Mouse (Mus musculus) embryonic facial prominence, embryonic 11.5 days (tissue): Measurements from ENCODE around the gene Zfp472. TPM values are rescaled to one million over a fixed set of nuclear protein-coding genes. Genes with fewer than 3 reads are reported as not detected.
"Not testable (repeated sequence)": the region's sequence is repeated elsewhere in the genome, so short reads cannot be mapped to it uniquely, and the experiment has no call there.

Experiments
- ATAC-seq: fragments of 200-750 bp; cut with Nextera tagmentation; replicated peaks from 2 replicates; pipeline ENCODE4 v1.8.0; 2017; ENCODE audit warnings: low read depth; ENCODE audit not compliant: insufficient number of reproducible peaks, low FRiP score, low TSS enrichment
- DNase-seq: peaks from one replicate; pipeline ENCODE4 v3.0.0-alpha.2; 2015; ENCODE audit warnings: low spot score
- H3K27ac ChIP-seq: fragments of 300-500 bp; sonication (generic); replicated peaks from 2 replicates; pipeline ENCODE4 v1.5.1; 2014; ENCODE audit warnings: mild to moderate bottlenecking, low read depth, low read length, control low read depth
- H3K27me3 ChIP-seq: fragments of 300-500 bp; sonication (generic); 2 replicates; pipeline ENCODE4 v1.6.1; 2014; ENCODE audit warnings: mild to moderate bottlenecking, low read length, moderate library complexity, mixed read lengths; ENCODE audit not compliant: control insufficient read depth, insufficient read depth
- H3K36me3 ChIP-seq: fragments of 300-500 bp; sonication (generic); replicated peaks from 2 replicates; pipeline ENCODE4 v1.6.1; 2014; ENCODE audit warnings: low read depth, mild to moderate bottlenecking, low read length, moderate library complexity, mixed read lengths; ENCODE audit not compliant: control insufficient read depth, insufficient read depth
- H3K4me1 ChIP-seq: fragments of 300-500 bp; sonication (generic); 2 replicates; pipeline ENCODE4 v1.6.1; 2014; ENCODE audit warnings: low read length, mixed read lengths; ENCODE audit not compliant: control insufficient read depth, insufficient read depth
- H3K4me2 ChIP-seq: fragments of 300-500 bp; sonication (generic); 2 replicates; pipeline ENCODE4 v1.6.1; 2014; ENCODE audit warnings: low read depth, mild to moderate bottlenecking, control low read depth, low read length, moderate library complexity
- H3K4me3 ChIP-seq: fragments of 300-500 bp; sonication (generic); 2 replicates; pipeline ENCODE4 v1.5.1; 2014; ENCODE audit warnings: low read depth, low read length, control low read depth
- H3K9ac ChIP-seq: fragments of 300-500 bp; sonication (generic); replicated peaks from 2 replicates; pipeline ENCODE4 v1.6.1; 2014; ENCODE audit warnings: mild to moderate bottlenecking, control low read depth, low read length
- H3K9me3 ChIP-seq: fragments of 300-500 bp; sonication (generic); replicated peaks from 2 replicates; pipeline ENCODE4 v1.6.1; 2016; ENCODE audit warnings: mild to moderate bottlenecking, low read length, inconsistent platforms, mixed read lengths; ENCODE audit not compliant: control insufficient read depth
- WGBS: fragments of 180-500 bp; shearing (Covaris S2); extraction: QIAGEN DNeasy Blood & Tissue Kit; methylation state at CpG from one replicate; pipeline ENCODE4 v1.1.7; 2014; 5-methylcytosine and 5-hydroxymethylcytosine counted together
- polyA plus RNA-seq: library from polyadenylated mRNA; unstranded; fragments of >200 nt; fragmentation: Nextera tagmentation; extraction: Ambion mirVana; gene quantifications from 2 replicates; pipeline ENCODE4 v1.2.1, GENCODE M21; 2014

The Zfp472 gene
- polyA plus RNA-seq, 1 experiment from 2014 or later = 15.5 TPM

DNA sequence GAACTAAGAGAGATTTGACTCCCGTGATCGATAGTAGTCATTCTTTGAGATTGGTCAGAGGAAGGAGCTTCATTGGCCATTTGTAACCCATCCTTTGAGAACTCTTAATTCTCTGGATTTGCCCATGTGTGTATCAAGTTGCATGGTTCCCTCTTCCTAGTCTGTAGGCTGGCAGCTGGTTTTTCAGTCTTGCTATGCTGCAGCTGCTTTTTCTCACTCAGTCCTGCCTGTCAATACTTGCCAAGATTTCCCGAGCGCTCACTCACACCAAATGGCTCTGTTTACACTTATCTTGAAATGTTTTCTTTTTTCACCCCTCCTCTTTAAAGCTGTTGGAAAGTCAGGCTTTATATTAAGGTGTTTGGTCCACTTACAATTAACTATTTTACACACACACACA lies 15.7 kb downstream of the Zfp472 start:
- Histone ChIP-seq H3K4me3 (no peak overlapping the region), H3K27ac (no peak overlapping the region), H3K9ac (no peak overlapping the region), H3K4me1 (no peaks in the 10 kb centered on the region), H3K27me3 (no peaks in the 10 kb centered on the region), H3K36me3 (peaks cover 16% of the 10 kb centered on the region), H3K4me2 (no peak overlapping the region), H3K9me3 (no peaks in the 10 kb centered on the region)
- WGBS = 89% methylated on average over 4 of the region's 4 CpGs
- ATAC-seq = no peak
- DNase-seq = no peak

- Histone ChIP-seq H3K27me3 (no peaks in the 10 kb centered on the region), H3K9ac (no peak overlapping the region), H3K4me1 (no peaks in the 10 kb centered on the region), H3K4me3 (no peak overlapping the region), H3K4me2 (no peak overlapping the region), H3K36me3 (no peaks in the 10 kb centered on the region), H3K27ac (no peak overlapping the region), H3K9me3 (no peaks in the 10 kb centered on the region)
- WGBS = 75% methylated on average over 4 of the region's 4 CpGs
- ATAC-seq (no peak), DNase-seq (no peak)
Measured at GRCm38 (mm10) chr17:32986301-32986700, 20.7 kb downstream of the Zfp472 start.

DNA sequence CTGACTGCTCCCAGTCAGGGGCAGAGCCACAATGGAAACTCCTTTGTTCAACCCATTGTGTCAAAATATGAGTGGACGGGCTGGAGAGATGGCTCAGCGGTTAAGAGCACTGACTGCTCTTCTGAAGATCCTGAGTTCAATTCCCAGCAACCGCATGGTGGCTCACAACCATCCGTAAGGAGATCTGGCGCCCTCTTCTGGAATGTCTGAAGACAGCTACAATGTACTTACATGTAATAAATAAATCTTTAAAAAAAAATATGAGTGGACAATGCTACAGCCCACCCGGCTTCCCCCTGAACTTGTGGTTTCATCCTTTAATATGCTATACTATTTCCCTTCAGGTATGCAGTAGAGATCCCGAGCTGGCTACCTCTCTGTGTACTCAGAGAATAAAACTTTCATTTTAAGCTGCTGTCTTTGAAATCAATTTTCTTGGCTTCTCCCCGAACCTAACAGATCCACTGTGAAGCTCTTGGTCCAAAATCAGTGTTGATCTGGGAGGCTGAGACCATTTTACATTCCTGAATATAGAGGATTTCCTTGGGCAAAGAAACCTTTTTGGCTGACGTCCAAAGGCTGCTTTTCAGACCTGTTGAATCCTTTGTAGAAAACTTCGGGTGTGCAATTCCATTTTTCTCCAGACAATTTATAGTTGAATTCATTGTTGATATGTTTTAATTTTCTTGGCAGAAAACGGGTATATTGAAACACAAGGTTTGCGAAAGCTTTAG lies 26.5 kb downstream of the Zfp472 start:
- Histone ChIP-seq H3K27ac (no peak overlapping the region), H3K36me3 (peaks cover 3% of the 10 kb centered on the region; the same call in 1 of the 2 replicates), H3K4me2 (no peak overlapping the region; the same call in 1 of the 2 replicates), H3K27me3 (no peaks in the 10 kb centered on the region), H3K9ac (no peak overlapping the region), H3K4me1 (no peaks in the 10 kb centered on the region), H3K4me3 (no peak overlapping the region), H3K9me3 (no peaks in the 10 kb centered on the region)
- ATAC-seq (no peak), DNase-seq (peak; percentile 18)
- WGBS = 75% methylated on average over 12 of the region's 12 CpGs

GRCm38 (mm10) chr17:32992699-32993474 lies 27.3 kb downstream of the Zfp472 start, which contains the start of gene Zfp952:
Zfp952 (plus strand) TSS chr17:32993129.
- H3K27ac ChIP-seq = no peak within 1 kb of the TSS
- H3K4me2 ChIP-seq = peak within 1 kb of the TSS; percentile 73
- H3K27me3 ChIP-seq = no peaks in the 10 kb centered on the region
- peak within 1 kb of the TSS; percentile 72 for H3K4me3 ChIP-seq
- ATAC-seq (peak; percentile 93), DNase-seq (peak; percentile 93)
- H3K36me3 ChIP-seq = peaks cover 3% of the 10 kb centered on the region; the same call in 1 of the 2 replicates
- no peaks in the 10 kb centered on the region for H3K9me3 ChIP-seq
- H3K4me1 ChIP-seq = no peaks in the 10 kb centered on the region
- H3K9ac ChIP-seq = peak within 1 kb of the TSS; percentile 73
- under 1% methylated on average over 21 of the region's 21 CpGs for WGBS

DNA sequence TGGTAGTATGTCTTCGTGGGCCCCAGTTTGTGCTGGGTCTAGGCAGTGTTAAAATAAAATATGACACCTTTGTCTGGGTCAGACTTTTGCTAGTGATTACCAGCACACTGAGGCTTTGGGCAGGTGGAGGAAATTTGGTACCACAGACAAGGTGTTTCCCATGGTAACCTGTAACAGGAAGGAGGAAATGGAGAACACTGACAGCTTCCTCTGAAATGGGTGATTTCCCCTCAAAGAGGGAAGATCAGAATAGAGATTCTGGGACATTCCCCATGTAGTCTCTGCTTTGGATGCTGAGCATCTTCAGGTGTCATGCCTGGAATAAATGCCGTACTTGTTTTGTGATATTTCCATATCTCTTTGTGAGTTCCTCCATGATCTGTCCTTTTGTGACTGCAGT lies 32.9 kb downstream of the Zfp472 start:
- H3K36me3 ChIP-seq = peaks cover 15% of the 10 kb centered on the region
- no peaks in the 10 kb centered on the region for H3K9me3 ChIP-seq
- no peak overlapping the region for H3K4me2 ChIP-seq
- WGBS = 88% methylated on average over 2 of the region's 2 CpGs
- DNase-seq (no peak), ATAC-seq (no peak)
- H3K27ac ChIP-seq = no peak overlapping the region
- H3K4me3 ChIP-seq = no peak overlapping the region
- H3K27me3 ChIP-seq = no peaks in the 10 kb centered on the region
- no peaks in the 10 kb centered on the region for H3K4me1 ChIP-seq
- no peak overlapping the region for H3K9ac ChIP-seq

GRCm38 (mm10) chr17:33008337-33008736 lies 42.7 kb downstream of the Zfp472 start:
- peak; percentile 7 for DNase-seq
- no peak overlapping the region for H3K27ac ChIP-seq

GRCm38 (mm10) chr17:33020434-33020833 lies 54.8 kb downstream of the Zfp472 start:
- H3K36me3 ChIP-seq = peaks cover 41% of the 10 kb centered on the region
- H3K9me3 ChIP-seq = peaks cover 19% of the 10 kb centered on the region
- not testable (repeated sequence) for ATAC-seq

More at GRCm38 (mm10) chr17:33008337-33008736, 42.7 kb downstream of the Zfp472 start:
- ATAC-seq = no peak
- Histone ChIP-seq H3K36me3 (peaks cover 15% of the 10 kb centered on the region), H3K4me3 (no peak overlapping the region), H3K9ac (no peak overlapping the region), H3K27me3 (no peaks in the 10 kb centered on the region), H3K4me1 (no peaks in the 10 kb centered on the region), H3K4me2 (no peak overlapping the region), H3K9me3 (no peaks in the 10 kb centered on the region)
- 53% methylated on average over 9 of the region's 9 CpGs for WGBS

More at GRCm38 (mm10) chr17:33020434-33020833, 54.8 kb downstream of the Zfp472 start:
- not testable (repeated sequence) for H3K27me3 ChIP-seq, DNase-seq, H3K4me1 ChIP-seq, H3K4me3 ChIP-seq, H3K27ac ChIP-seq, H3K9ac ChIP-seq, H3K4me2 ChIP-seq
